Mouse (Mus musculus): Measurements from ENCODE around the gene Ykt6. TPM values are rescaled to one million over a fixed set of nuclear protein-coding genes. Genes with fewer than 3 reads are reported as not detected.

Gene Ykt6
- 17.0 TPM for polyA plus RNA-seq (2015; fragmentation: Illumina TruSeq; extraction: RNeasy Lipid Tissue Mini Kit (QIAGEN cat#74804); ENCODE audit: insufficient read depth, low read depth, low replicate concordance)

GRCm38 (mm10) chr11:5955546-5956276 lies at the start of gene Ykt6:
Ykt6 (plus strand) TSS chr11:5955693.

GRCm38 (mm10) chr11:5949586-5950352 lies 5.7 kb upstream of the Ykt6 start, which contains the start of gene Gck:
Gck (minus strand) TSS chr11:5950081.

Other genes starting within 250 kb of the Ykt6 start
- gene Mrps24, start 240.0 kb upstream of the Ykt6 start, polyA plus RNA-seq (2015; fragmentation: Illumina TruSeq; extraction: RNeasy Lipid Tissue Mini Kit (QIAGEN cat#74804); ENCODE audit: insufficient read depth, low read depth, low replicate concordance), result 39.7 TPM
- 4.0 TPM for gene Urgcp, start 193.3 kb upstream of the Ykt6 start, polyA plus RNA-seq (2015; fragmentation: Illumina TruSeq; extraction: RNeasy Lipid Tissue Mini Kit (QIAGEN cat#74804); ENCODE audit: insufficient read depth, low read depth, low replicate concordance)
- 13.0 TPM for gene Dbnl, start 167.2 kb upstream of the Ykt6 start, polyA plus RNA-seq (2015; fragmentation: Illumina TruSeq; extraction: RNeasy Lipid Tissue Mini Kit (QIAGEN cat#74804); ENCODE audit: insufficient read depth, low read depth, low replicate concordance)
- gene Pgam2, start 152.0 kb upstream of the Ykt6 start, polyA plus RNA-seq (2015; fragmentation: Illumina TruSeq; extraction: RNeasy Lipid Tissue Mini Kit (QIAGEN cat#74804); ENCODE audit: insufficient read depth, low read depth, low replicate concordance), result not detected
- 5.0 TPM for gene Polm, start 117.7 kb upstream of the Ykt6 start, polyA plus RNA-seq (2015; fragmentation: Illumina TruSeq; extraction: RNeasy Lipid Tissue Mini Kit (QIAGEN cat#74804); ENCODE audit: insufficient read depth, low read depth, low replicate concordance)
- gene Aebp1, start 93.7 kb upstream of the Ykt6 start, polyA plus RNA-seq (2015; fragmentation: Illumina TruSeq; extraction: RNeasy Lipid Tissue Mini Kit (QIAGEN cat#74804); ENCODE audit: insufficient read depth, low read depth, low replicate concordance), result 44.9 TPM
- gene Pold2, start 77.4 kb upstream of the Ykt6 start, polyA plus RNA-seq (2015; fragmentation: Illumina TruSeq; extraction: RNeasy Lipid Tissue Mini Kit (QIAGEN cat#74804); ENCODE audit: insufficient read depth, low read depth, low replicate concordance), result 14.9 TPM
- 2.9 TPM for gene Myl7, start 56.9 kb upstream of the Ykt6 start, polyA plus RNA-seq (2015; fragmentation: Illumina TruSeq; extraction: RNeasy Lipid Tissue Mini Kit (QIAGEN cat#74804); ENCODE audit: insufficient read depth, low read depth, low replicate concordance)
- gene Gck, start 5.6 kb upstream of the Ykt6 start, polyA plus RNA-seq (2015; fragmentation: Illumina TruSeq; extraction: RNeasy Lipid Tissue Mini Kit (QIAGEN cat#74804); ENCODE audit: insufficient read depth, low read depth, low replicate concordance), result 10.7 TPM
- 39.5 TPM for gene Camk2b, start 110.7 kb downstream of the Ykt6 start, polyA plus RNA-seq (2015; fragmentation: Illumina TruSeq; extraction: RNeasy Lipid Tissue Mini Kit (QIAGEN cat#74804); ENCODE audit: insufficient read depth, low read depth, low replicate concordance)
- gene A730071L15Rik, start 244.3 kb downstream of the Ykt6 start, polyA plus RNA-seq (2015; fragmentation: Illumina TruSeq; extraction: RNeasy Lipid Tissue Mini Kit (QIAGEN cat#74804); ENCODE audit: insufficient read depth, low read depth, low replicate concordance), result not detected
- gene Nudcd3, start 244.7 kb downstream of the Ykt6 start, polyA plus RNA-seq (2015; fragmentation: Illumina TruSeq; extraction: RNeasy Lipid Tissue Mini Kit (QIAGEN cat#74804); ENCODE audit: insufficient read depth, low read depth, low replicate concordance), result 9.9 TPM